Mouse (Mus musculus) megakaryocyte-erythroid progenitor cell, adult 5-6 weeks (primary cell): Measurements from ENCODE around the gene Dnah12. TPM values are rescaled to one million over a fixed set of nuclear protein-coding genes. Genes with fewer than 3 reads are reported as not detected.
"Not testable (repeated sequence)": the region's sequence is repeated elsewhere in the genome, so short reads cannot be mapped to it uniquely, and the experiment has no call there.

Source experiments
- ATAC-seq: replicated peaks from 2 replicates; pipeline ENCODE4 v1.8.0; 2016; ENCODE audit warnings: mild to moderate bottlenecking, inconsistent platforms; ENCODE audit not compliant: severe bottlenecking, poor library complexity, low FRiP score, low TSS enrichment
- total RNA-seq, 2 experiments: library from RNA; stranded (forward) in 1 of 2; stranded (reverse) in 1 of 2; fragments of 200-1000, 215-1000 nt in 1 of 2; fragments of >200 nt in 1 of 2; fragmentation: Nextera tagmentation in 1 of 2; gene quantifications; 2 replicates each; pipeline ENCODE4 v1.2.3; 2014 to 2017

The Dnah12 gene
- total RNA-seq, 2 experiments from 2014 or later, result 3.5 to 3.8 TPM

DNA sequence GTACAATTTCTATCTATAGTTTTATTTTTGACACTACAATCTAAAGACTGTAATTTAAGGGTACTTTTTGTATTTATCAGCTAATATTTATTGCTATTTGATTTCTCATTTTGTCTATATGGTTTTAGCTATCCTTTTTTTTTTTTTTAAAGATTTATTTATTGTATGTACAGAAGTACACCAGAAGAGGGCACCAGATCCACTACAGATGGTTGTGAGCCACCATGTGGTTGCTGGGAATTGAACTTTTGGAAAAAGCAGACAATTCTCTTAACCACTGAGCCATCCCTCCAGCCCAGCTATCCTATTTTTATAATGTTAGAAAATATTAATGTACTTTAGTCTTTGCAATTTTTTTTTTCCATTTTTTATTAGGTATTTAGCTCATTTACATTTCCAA lies 4.8 kb downstream of the Dnah12 start:
- ATAC-seq, result no peak

DNA sequence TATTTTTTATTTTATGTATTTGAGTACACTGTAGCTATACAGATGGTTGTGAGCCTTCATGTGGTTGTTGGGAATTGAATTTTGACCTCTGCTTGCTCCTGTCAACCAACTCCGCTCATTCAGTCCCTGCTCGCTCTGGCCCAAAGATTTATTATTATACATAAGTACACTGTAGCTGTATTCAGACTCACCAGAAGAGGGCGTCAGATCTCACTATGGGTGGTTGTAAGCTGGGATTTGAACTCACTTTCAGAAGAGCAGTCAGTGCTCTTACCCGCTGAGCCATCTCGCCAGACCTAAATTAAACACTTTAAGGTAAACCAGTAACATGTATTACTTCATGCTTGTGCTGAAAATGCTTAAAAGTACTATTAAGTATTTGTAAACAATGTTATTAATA lies 12.2 kb downstream of the Dnah12 start:
- not testable (repeated sequence) for ATAC-seq

DNA sequence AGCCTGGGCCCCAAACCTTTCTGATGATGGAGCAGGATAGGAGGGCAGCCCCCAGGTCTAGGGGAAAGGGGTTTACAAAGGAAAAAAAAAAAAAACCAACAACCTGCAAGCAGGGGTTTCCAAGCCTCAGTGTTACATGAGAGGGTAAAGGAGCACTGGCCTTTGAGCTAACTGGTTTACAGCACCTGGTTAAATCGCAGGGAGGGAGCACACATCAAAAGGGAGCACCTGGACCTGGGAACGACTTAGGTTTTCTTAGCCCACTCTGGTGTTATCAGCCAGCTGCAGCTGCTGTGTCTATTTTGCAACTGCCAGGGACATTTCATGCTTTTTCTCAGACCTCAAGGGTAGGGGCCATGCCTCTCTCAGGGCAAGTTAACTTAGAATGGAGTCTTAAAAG lies 26.6 kb downstream of the Dnah12 start:
- peak; percentile 83 for ATAC-seq

DNA sequence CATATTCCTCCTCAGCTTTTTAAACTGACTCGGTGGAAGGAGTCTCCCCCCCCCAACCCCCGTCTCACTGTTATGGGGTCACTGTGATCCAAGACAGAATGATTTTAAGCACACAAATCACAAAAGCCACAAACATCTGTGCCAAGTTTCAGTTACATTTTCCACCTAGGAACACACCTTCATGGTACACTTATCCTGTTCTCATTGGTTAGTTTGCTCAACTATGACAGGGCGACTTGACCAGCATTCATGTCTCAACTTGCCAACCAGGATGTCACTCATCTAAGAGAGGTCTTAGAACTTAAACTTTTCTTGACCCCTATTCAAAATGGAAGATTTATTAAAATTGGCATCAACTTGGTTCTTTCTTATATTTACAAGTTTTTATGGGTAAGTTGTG lies 31.8 kb downstream of the Dnah12 start:
- ATAC-seq, result no peak

DNA sequence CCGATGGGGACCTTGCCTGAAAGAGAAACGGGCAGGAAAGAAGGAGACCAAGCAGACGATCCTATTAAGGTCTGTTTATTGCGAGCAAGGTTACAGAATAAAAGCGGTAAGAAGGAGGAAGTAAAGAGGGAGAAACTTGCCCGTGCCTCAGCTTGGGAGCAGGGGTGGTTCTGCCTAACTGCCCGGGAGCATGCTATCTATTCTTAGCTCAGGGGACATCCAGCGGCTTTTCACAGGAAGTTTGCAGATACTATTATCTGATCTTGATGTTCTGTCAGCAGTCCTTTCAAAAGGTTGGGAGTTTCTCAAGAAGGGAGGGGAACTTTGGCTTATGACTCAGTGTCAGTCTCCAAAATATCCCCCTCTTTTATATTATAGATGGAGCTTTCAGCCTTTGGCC lies 65.5 kb downstream of the Dnah12 start:
- ATAC-seq, result no peak

DNA sequence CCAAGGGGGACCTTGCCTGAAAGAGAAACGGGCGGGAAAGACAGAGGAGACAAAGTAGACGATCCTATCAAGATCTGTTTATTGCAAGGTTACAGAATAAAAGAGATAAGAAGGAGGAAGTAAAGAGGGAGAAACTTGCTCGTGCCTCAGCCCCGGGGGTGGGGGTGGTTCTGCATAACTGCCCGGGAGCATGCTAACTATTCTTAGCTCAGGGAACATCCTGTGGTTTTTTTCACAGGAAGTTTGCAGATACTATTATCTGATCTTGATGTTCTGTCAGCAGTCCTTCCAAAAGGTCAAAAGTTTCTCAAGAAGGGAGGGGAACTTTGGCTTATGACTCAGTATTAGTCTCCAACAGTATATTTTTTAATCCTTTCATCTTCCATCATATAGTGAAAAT lies 71.8 kb downstream of the Dnah12 start:
- ATAC-seq, result no peak

DNA sequence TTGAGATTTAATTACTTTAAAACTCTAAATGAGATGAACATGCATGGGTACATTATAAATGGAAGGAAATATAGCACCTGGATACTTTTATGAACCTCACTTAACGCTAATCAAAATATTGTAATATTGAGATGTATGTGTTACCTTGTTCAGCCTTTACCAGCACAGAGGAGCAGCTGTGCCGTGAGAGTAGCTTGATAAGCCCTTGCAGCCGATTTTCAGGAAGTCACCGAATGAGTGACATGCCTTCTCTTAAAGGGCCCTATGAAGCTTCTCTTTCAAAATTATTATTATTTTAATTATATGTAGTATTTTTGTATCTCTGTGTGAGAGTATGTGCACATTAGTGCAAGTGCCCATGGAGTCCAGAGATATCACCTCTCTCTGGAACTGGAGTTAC lies 75.1 kb downstream of the Dnah12 start:
- ATAC-seq, result no peak

DNA sequence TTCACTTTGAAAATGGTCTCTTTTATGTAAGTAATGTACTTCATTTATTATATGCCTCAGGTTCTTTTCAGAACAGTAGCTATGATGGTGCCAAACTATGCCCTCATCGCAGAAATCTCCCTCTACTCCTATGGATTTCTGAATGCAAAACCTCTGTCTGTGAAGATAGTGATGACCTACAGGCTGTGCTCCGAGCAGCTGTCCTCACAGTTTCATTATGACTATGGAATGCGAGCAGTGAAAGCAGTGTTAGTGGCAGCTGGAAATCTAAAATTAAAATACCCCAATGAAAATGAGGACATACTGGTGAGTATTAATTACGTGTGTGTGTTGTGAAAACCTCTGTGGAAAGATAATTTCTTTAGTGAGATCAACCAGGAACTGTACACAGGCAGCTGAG lies 80.5 kb downstream of the Dnah12 start:
- no peak for ATAC-seq

DNA sequence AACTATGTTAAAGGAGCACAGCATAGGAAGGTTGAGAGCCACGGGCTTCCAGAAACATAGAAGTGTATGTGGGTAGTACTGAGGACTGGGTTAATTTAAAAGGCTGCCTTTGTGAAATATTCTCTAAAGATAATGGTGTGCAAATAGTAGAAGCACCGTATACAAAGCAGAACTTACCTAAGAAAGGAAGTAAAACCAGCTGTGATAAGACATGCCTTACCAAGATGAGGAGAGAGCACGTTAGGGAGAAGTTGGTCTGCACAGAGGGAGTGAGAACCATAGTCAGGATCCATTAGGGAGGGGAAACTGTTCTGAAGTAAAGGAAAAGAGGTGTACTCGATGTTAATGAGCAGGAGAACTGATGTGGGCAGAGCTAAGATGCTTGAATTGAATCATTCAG lies 90.7 kb downstream of the Dnah12 start:
- ATAC-seq, result no peak

DNA sequence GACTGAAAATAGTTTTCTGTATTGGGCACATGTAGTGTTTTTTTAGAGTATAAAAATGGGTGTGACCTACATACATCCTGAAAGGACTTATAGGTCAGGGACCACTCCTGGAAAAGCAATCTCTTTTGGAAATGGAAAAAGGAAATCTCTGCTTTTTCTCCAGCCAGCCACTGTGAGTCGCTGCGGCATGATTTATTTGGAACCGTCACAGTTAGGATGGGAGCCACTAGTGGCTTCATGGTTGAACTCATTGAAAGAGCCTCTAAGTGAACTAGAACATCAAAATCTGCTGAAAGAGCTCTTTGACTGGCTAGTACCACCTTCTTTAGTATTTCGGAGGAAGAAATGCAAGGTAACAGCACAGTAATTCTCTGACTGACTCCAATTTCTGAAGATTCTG lies 92.6 kb downstream of the Dnah12 start:
- no peak for ATAC-seq

DNA sequence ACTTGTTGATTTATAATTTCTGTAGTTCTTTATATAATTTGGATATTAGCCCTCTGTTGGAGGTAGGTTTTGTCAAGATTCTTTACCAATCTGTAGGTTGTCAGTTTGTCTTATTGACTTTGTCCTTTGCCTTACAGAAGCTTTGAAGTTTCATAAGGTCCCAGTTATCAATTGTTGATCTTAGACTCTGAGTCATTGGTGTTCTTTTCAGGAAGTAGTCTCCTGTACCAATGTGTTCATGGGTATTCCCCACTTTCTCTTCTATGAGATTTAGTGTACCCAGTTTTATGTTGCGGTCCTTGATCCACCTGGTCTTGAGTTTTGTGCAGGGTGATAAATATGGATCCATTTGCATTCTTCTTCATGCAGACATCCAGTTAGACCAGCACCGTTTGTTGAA lies 101.4 kb downstream of the Dnah12 start:
- ATAC-seq, result no peak

DNA sequence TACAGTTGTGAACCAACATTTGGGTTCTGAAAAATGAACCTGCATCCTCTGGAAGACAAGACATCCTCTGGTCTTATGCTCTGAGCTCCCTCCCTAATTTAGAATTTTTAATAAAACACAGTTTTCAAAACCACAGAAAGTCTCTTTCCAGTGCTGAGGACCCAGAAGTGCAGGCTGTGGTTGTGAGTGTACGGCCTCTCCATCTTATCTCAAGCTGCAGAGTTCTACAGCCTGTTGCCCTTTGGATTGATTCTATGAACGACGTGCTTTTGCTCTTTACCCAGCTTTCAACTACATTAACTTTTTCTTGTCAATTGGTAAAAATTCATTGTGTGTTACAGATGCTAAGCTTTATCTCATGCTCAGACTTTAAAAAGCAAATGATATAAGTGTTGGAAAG lies 105.3 kb downstream of the Dnah12 start:
- peak; percentile 85 for ATAC-seq

DNA sequence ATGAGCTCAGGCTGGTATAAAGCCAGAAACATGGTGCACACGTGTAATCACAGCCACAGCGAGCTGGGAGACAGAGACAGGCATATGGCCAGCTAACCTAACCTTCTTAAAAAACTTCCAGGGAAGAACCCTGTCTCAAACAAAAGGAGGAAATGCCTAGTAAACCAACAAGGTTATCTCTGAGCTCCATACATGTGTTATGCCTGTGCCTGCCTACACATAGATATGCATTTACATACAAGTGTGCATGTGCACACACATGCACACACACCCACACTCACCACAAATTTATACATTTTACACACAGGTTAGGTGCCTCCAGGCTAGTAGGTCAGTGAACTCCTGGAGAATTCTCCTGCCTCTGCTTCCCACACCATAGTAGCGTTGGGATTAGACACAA lies 106.2 kb downstream of the Dnah12 start:
- no peak for ATAC-seq

DNA sequence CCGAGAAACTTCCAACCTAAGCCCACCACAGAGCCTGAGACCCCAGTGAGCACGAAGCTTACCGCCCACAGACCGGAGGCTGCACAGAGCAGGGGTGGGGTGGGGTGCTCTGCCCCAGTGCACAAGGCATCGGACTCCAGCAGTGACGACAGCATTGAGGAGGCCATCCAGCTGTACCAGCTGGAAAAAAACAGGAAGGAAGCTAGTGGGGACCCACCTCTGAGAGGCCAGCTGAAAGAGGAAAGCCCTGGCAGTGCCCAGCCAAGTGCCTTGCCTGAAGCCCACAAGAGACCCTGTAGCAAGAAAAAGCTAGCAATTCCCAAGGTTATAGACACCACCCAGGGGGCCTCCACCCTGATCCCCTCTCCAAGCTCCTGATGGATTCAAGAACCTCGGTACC lies 112.4 kb downstream of the Dnah12 start:
- ATAC-seq, result no peak

DNA sequence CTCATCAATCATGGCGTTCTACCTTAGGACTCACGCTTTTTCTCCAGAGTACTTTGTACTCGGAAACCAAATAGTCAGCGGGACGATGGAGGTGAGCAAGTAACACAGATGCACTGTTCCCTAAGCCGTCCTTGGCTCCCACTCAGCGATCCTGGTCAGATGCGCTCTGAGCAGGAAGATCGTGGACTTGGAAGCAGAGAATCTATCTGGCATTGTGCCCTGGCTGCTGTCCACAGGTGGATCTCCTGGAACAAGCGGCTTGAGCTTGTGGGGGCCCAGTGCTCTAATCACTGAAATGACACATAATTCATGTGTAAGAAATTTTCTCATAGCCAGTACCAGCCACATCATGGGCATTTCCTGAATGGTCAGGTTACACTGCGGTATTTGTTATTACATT lies 119.7 kb downstream of the Dnah12 start:
- no peak for ATAC-seq

DNA sequence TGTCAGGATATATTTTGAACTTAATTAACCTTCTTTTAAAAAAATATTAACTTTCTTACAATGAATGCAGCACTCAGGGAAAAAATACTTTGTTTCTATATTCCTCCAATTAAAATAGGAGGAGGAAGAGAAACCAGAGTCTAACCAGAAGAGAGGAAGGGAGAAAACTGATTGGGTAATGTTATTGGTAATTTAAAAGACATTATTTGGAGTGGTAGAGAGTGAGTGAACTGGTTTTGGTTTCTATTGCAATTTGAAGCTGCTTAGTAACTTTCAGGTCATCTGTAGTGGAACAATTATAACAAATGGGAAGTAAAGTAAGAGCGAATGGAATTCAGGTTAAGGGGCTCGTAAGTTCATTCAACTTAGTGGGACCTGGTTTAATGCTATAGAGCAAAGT lies 120.8 kb downstream of the Dnah12 start:
- no peak for ATAC-seq

DNA sequence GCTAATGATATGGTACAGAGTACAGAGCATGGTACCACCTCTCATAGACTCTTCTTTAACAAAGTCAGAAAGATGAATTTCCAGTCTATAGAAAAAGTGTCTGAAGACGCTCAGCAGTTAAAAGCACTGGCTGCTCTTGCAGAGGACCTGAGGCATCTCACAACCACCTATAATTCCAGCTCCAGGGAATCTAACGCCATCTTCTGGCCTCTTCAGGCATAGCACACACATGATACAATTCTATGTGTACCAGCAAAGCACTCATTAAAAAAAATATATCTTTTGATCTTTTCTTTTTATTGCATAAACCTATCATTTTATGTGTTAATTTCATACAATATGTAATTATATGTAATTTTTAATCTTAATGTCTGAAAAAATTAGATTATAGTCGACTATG lies 121.8 kb downstream of the Dnah12 start:
- ATAC-seq, result peak; percentile 71

DNA sequence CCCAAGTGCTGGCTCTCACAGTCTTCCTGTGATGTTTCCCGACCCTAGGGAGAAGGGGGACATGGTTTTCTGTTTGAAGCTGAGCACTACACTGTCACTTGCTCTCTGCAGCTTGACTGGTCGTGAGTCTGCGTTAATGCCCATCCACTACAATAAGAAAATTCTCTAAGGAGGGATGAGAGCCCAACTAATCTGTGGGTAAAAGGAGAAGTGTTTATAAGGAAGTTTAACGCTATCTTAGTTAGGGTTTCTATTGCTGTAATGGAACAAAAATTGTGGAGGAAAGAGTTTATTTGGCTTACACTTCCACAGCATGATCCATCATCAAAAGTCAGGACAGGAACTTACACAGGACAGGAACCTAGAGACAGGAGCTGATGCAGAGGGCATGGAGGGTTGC lies 123.7 kb downstream of the Dnah12 start:
- ATAC-seq, result no peak

DNA sequence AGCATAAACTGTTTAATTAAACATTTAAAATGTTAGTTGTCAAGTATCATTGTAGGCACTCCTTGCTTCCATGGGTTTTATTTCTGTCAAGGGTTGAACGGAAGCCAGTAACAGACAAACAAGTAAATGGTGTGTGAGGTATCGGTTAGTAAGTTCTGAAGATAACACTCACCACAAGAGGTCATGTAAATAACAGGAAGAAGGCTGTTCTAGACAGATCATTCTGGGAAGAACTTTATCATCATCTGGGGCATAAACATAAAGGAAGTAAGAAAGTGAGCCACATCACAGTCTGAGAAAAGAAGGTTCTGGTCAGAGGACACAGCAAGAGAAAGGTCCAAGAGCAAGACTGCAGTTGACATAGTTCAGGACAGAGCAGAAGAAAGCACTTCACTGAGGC lies 132.9 kb downstream of the Dnah12 start:
- ATAC-seq, result peak; percentile 88

DNA sequence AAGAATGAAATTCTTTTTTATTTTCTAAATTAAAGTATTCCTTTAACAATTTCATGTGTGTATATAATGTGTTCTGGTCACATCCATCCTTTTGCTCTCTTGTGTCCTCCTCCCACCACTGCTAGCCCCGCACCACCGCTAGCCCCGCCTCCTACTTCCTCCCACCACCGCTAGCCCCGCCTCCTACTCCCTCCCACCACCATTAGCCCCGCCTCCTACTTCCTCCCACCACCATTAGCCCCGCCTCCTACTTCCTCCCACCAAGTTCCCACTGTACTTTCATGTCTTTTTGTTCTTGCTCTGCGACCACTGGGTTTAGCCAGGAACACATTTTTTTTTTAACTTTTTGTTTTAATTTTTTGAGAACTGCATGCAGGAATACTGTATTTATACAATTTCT lies 160.0 kb downstream of the Dnah12 start:
- no peak for ATAC-seq

DNA sequence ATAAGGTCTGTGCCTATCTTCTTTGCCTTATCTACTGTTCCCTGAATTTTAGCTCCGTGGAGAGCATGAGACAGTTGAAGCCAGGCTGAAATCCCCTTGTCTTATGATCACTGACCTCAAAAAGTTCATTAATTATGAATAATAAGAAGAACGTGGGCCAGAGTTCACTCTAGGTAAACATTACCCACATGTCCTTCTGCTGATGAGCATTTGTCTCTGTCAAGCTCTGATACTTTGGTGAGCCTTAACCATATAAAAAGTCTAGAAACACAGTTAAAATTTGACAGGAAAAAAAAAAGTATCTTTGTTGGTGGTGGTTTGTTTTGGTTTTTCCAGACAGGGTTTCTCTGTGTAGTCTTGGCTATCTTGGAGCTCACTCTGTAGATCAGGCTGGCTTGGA lies 161.0 kb downstream of the Dnah12 start:
- ATAC-seq, result no peak

DNA sequence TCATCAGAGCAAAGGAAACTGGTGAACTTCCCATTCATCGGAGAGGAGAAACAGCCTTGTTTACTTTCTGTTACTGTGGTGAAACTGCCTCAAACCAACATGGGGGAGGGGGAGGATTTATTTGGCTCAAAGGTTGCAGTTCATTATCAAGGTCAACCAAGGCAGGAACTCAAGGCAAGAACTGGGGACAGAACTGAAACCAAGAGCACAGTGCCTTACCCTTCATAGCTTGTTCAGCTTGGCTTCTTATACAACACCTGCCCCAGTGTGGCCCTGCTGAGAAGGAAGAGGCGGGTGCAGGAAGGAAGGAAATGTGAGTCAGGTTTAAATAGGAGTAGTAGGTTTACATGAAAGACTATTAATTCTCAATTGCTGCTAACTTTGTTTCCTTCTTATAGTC lies 165.3 kb downstream of the Dnah12 start:
- ATAC-seq, result 0 out of 2 replicates have a peak, but pooled peaks have one; percentile 18

DNA sequence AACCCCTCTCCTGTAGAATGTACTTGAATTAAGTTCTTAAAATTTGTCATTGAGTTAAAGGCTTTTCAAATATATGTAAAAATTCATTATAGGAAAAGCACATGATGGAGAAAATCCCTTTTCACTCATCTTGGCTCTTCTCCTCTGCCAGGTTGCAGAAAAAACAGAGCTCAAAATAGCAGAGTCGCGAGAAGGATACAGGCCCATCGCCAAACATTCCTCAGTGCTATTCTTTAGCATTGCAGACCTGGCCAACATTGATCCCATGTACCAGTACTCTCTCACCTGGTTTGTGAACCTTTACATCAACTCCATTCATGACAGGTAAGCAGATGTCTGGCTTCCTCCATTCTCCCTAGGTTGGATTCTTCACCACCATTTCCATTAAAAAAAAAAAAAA lies 165.9 kb downstream of the Dnah12 start:
- ATAC-seq, result no peak
